Comparison of ENCODE assay signal across 9 mouse cellular contexts in the genomic region with DNA sequence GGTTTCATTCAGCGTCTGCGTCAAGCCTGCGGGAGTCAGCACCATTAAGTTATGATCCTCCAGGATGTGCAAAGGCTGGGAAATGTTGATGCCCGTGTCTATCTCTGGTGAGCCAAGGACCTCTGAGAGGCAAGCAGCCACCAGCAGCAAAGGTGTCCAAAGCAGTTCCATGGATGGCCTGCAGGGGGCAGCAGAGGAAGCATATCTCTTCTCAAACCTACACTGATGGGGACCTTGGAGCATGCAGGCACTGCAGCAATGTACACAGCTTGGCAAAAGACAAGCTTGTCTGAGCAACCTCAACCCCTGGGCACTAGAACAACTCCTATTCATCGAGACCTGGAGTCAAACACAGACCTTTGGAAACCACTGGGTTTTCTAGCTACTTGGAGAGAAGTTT. TPM values are rescaled to one million over a fixed set of nuclear protein-coding genes. Genes with fewer than 3 reads are reported as not detected.
DNase-seq lines count a peak whose midpoint lies in the region; ATAC-seq and TF ChIP-seq lines count a peak whose summit lies in the region.
"Had no signal": no experiment of that assay in that cellular context is flagged by ENCODE, and none has a peak within 500 bp of the region (broad histone marks: within the 10 kb centered on the region; RNA-seq: fewer than 3 reads in every experiment).

No protein-coding gene starts in this region.

- no peaks in the 10 kb centered on the region for H3K4me1 ChIP-seq in neural tube, embryonic 15.5 days
- peaks cover 24% of the 10 kb centered on the region for H3K4me1 ChIP-seq in liver, adult 2 months (ENCODE audit: control insufficient read depth, insufficient read depth, low read length)

- no peak overlapping the region for H3K27ac ChIP-seq in neural tube, embryonic 15.5 days (replicated peaks)
- H3K27ac ChIP-seq in liver, adult 2 months (replicated peaks; ENCODE audit: insufficient read depth, low read depth, low read length): no peak overlapping the region

- H3K9me3 ChIP-seq in neural tube, embryonic 15.5 days (replicated peaks): no peaks in the 10 kb centered on the region

- peak; percentile 74 for DNase-seq in neural tube, embryonic 10.5 days (ENCODE audit: extremely low spot score, low spot score)
- DNase-seq in c-Kit-positive CD71-positive TER-119-negative erythroid progenitor cells, embryonic 14.5 days (ENCODE audit: low read depth): peak; percentile 11
- DNase-seq in frontal cortex, postnatal 10 days (ENCODE audit: low spot score in 2 of 2): peak; percentile 33 to 65
- peak; percentile 86 for DNase-seq in kidney, postnatal 14 days
- peak; percentile 71 for DNase-seq in liver, adult 2 months (ENCODE audit: extremely low read depth, low read depth, low spot score)
- peak; percentile 87 for DNase-seq in retina, embryonic 14.5 days (ENCODE audit: low spot score)
- peak; percentile 60 for DNase-seq in urinary bladder, postnatal 14 days (ENCODE audit: low spot score)

- 49% methylated on average over 5 of the region's 5 CpGs for WGBS in neural tube, embryonic 15.5 days
- WGBS in liver, adult 2 months: 25% methylated on average over 5 of the region's 5 CpGs

- H3K27me3 ChIP-seq in neural tube, embryonic 15.5 days (replicated peaks): 0 out of 2 replicates have a peak, but pooled peaks cover 7% of the 10 kb centered on the region
- no peaks in the 10 kb centered on the region for H3K27me3 ChIP-seq in liver, adult 2 months (ENCODE audit: control insufficient read depth, insufficient read depth, low read length)

- H3K79me2 ChIP-seq in liver, adult 2 months (ENCODE audit: control insufficient read depth, insufficient read depth, low read length): no peaks in the 10 kb centered on the region

- H3K4me2 ChIP-seq in neural tube, embryonic 15.5 days: no peak overlapping the region

- H3K4me3 ChIP-seq in neural tube, embryonic 15.5 days (replicated peaks): no peak overlapping the region
- no peak overlapping the region for H3K4me3 ChIP-seq in liver, adult 2 months (ENCODE audit: insufficient read depth, low read depth, low read length)

- TF ChIP-seq CTCF in liver, adult 2 months (IDR thresholded peaks at IDR 0.05; ENCODE audit: low read depth, low read length): peak; percentile 96

- TF ChIP-seq POLR2A in liver, adult 2 months (IDR thresholded peaks at IDR 0.05; ENCODE audit: extremely low read depth, insufficient read depth, low read length): no peak

- no peak overlapping the region for H3K9ac ChIP-seq in neural tube, embryonic 15.5 days (replicated peaks)
- no peak overlapping the region for H3K9ac ChIP-seq in liver, adult 2 months (ENCODE audit: low read depth, low read length)

- no peak for ATAC-seq in neural tube, embryonic 15.5 days (ENCODE audit: low FRiP score)

- no peaks in the 10 kb centered on the region for H3K36me3 ChIP-seq in neural tube, embryonic 15.5 days
- H3K36me3 ChIP-seq in liver, adult 2 months (ENCODE audit: control insufficient read depth, insufficient read depth, low read length): peaks cover 6% of the 10 kb centered on the region; the same call in 1 of the 2 replicates

RNA-seq across cellular contexts. Expression of a gene that starts 0.4 kb away (rescaled TPM):
- polyA plus RNA-seq in neural tube, embryonic 15.5 days (2015; fragmentation: Nextera tagmentation; extraction: Ambion mirVana): 0.08 TPM in 1 of 2 replicates, not detected in the other
- total RNA-seq in liver, adult 2 months (2014; rRNA removed): 104 and 109 TPM in 2 replicates
- 86.9 and 127 TPM in 2 replicates for polyA plus RNA-seq in liver, adult 2 months (2012; rRNA removed)

RNA-seq across cellular contexts. Expression of a gene that starts 3.6 kb away (rescaled TPM):
- 0.10 and 0.14 TPM in 2 replicates for polyA plus RNA-seq in neural tube, embryonic 15.5 days (2015; fragmentation: Nextera tagmentation; extraction: Ambion mirVana)
- 5.7 and 11.6 TPM in 2 replicates for total RNA-seq in liver, adult 2 months (2014; rRNA removed)
- polyA plus RNA-seq in liver, adult 2 months (2012; rRNA removed): 1.3 and 2.0 TPM in 2 replicates
- total RNA-seq: gastrocnemius, adult 8-10 months had no signal

RNA-seq across cellular contexts. Expression of a gene that starts 34.5 kb away (rescaled TPM):
- not detected in 2 replicates for polyA plus RNA-seq in neural tube, embryonic 15.5 days (2015; fragmentation: Nextera tagmentation; extraction: Ambion mirVana)
- 2.3 and 8.3 TPM in 2 replicates for total RNA-seq in liver, adult 2 months (2014; rRNA removed)
- polyA plus RNA-seq in liver, adult 2 months (2012; rRNA removed): 1.2 TPM in 2 replicates
- total RNA-seq: gastrocnemius, adult 8-10 months had no signal

RNA-seq across cellular contexts. Expression of a gene that starts 40.6 kb away (rescaled TPM):
- polyA plus RNA-seq in neural tube, embryonic 15.5 days (2015; fragmentation: Nextera tagmentation; extraction: Ambion mirVana): not detected in 2 replicates
- total RNA-seq in liver, adult 2 months (2014; rRNA removed): under 0.01 and 0.27 TPM in 2 replicates
- 0.11 and 0.17 TPM in 2 replicates for polyA plus RNA-seq in liver, adult 2 months (2012; rRNA removed)
- total RNA-seq: gastrocnemius, adult 8-10 months had no signal

Comparison
In these comparisons a context has a peak if more than half of its experiments do, and no peak if none do; other contexts are left out.
1. DNase-seq: peak in every context shown above with its lines; median percentile 87 in retina, embryonic 14.5 days; 86 in kidney, postnatal 14 days; 74 in neural tube, embryonic 10.5 days; 71 in liver, adult 2 months; 60 in urinary bladder, postnatal 14 days; 49 in frontal cortex, postnatal 10 days; 11 in c-Kit-positive CD71-positive TER-119-negative erythroid progenitor cells, embryonic 14.5 days.
2. RNA of a gene that starts 0.4 kb away (polyA plus RNA-seq): 86.9 to 127 TPM in liver, adult 2 months; 0.08 TPM in neural tube, embryonic 15.5 days; every median in the first group is over 10 times any median in the second.